Mouse (Mus musculus): ENCODE measurements around the gene Gsn. TPM values are rescaled to one million over a fixed set of nuclear protein-coding genes. Genes with fewer than 3 reads are reported as not detected.
A peak's percentile ranks its signal among the peaks of the same experiment; 100 is the strongest.

Gene Gsn
- polyA plus RNA-seq, 1 experiment = 2,994 TPM

DNA sequence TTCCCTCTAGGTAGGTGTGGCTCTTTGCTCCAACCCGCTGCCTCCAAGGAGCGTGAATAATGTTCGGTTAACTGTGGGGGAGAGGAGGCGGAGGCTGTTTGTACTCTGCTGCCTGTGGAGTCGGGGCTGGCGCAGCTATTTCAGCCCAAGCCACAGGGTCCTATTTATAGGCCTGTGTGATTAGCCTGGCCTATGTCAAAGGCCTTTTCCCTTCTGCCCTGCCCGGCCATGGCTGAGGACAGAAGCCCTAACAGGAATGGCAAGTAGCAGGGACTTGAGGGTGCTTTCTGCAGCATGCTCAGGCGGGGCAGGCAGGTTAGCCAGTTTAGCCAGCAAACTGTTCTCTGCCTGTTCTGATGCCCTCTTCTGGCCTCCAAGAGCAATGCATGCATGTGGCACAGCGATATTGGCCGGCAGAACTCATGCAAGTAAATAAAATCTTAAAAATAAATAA, 14.4 kb downstream of the Gsn start:
- no peak overlapping the region for H3K4me3 ChIP-seq (replicated peaks; ENCODE audit: extremely low read depth, low read depth, low read length)
- peak; percentile 66 for DNase-seq
- TF ChIP-seq CTCF (IDR thresholded peaks at IDR 0.05; ENCODE audit: insufficient read depth, low read length) (peak; percentile 95), POLR2A (IDR thresholded peaks at IDR 0.05; ENCODE audit: borderline replicate concordance, extremely low read depth, low read depth, low read length) (no peak)
- WGBS = 15% methylated on average over 10 of the region's 10 CpGs
- H3K4me1 ChIP-seq (ENCODE audit: control insufficient read depth, insufficient read depth, low read length) = peaks cover 30% of the 10 kb centered on the region

DNA sequence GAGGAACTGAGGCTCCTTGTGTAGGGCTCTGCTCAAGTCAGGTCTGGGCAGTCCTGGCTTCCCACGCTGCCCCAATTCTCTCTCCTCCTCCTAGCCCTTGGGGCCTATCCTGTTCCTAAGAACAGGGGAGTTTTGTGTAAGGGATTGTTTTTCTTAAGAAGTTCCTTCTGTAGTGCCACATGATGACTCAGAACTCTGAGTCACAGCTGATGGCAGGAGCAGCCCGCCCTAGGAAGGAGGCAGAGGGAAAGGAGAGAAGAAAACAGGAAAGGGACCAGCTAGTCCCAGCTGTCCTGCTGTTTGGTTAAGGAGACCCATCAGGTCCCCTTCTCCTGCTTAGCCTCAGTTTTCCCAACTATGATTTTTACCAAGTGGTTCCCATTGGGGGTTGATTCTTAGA, 15.6 kb downstream of the Gsn start:
- DNase-seq = no peak
- 22% methylated on average over 2 of the region's 2 CpGs for WGBS
- peaks cover 28% of the 10 kb centered on the region for H3K4me1 ChIP-seq (ENCODE audit: control insufficient read depth, insufficient read depth, low read length)

DNA sequence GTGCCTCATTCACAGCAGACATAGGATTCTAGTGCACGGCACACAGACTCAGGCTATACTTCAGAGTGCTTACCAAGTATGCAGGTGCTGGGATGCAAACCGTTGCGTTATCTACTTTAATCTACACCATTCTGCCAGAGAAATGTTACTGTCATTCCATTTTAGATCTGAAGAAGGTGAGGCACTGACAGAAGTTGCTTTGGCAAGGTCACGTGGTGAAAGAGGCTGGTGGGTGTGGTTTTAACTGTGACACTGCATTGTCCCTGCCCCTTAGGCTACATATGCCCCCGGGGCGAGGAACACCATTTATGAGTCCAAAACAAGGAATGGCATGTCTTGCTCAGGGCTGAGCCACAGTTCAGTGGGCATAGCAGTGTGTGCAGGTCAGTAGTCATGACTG, 16.7 kb downstream of the Gsn start:
- DNase-seq = no peak
- Histone ChIP-seq H3K4me3 (replicated peaks; ENCODE audit: extremely low read depth, low read depth, low read length) (no peak overlapping the region), H3K4me1 (ENCODE audit: control insufficient read depth, insufficient read depth, low read length) (peaks cover 27% of the 10 kb centered on the region)
- TF ChIP-seq CTCF (IDR thresholded peaks at IDR 0.05; ENCODE audit: insufficient read depth, low read length) (no peak), POLR2A (IDR thresholded peaks at IDR 0.05; ENCODE audit: borderline replicate concordance, extremely low read depth, low read depth, low read length) (no peak)
- WGBS = 73% methylated on average over 6 of the region's 6 CpGs

More for the DNA sequence above, 15.6 kb downstream of the Gsn start:
- TF ChIP-seq POLR2A (IDR thresholded peaks at IDR 0.05; ENCODE audit: borderline replicate concordance, extremely low read depth, low read depth, low read length) (peak; percentile 22; the same call in 1 of the 2 replicates), CTCF (IDR thresholded peaks at IDR 0.05; ENCODE audit: insufficient read depth, low read length) (no peak)
- H3K4me3 ChIP-seq (replicated peaks; ENCODE audit: extremely low read depth, low read depth, low read length) = no peak overlapping the region

- H3K4me3 ChIP-seq (replicated peaks; ENCODE audit: extremely low read depth, low read depth, low read length) = no peak overlapping the region
- WGBS = 34% methylated on average over 2 of the region's 2 CpGs
- peaks cover 27% of the 10 kb centered on the region for H3K4me1 ChIP-seq (ENCODE audit: control insufficient read depth, insufficient read depth, low read length)
- DNase-seq = no peak
- TF ChIP-seq POLR2A (IDR thresholded peaks at IDR 0.05; ENCODE audit: borderline replicate concordance, extremely low read depth, low read depth, low read length) = no peak
- no peak for TF ChIP-seq CTCF (IDR thresholded peaks at IDR 0.05; ENCODE audit: insufficient read depth, low read length)
Observed at GRCm38 (mm10) chr2:35273536-35273935, 17.4 kb downstream of the Gsn start.

GRCm38 (mm10) chr2:35277686-35278085, 21.5 kb downstream of the Gsn start:
- Histone ChIP-seq H3K4me1 (ENCODE audit: control insufficient read depth, insufficient read depth, low read length) (peaks cover 8% of the 10 kb centered on the region), H3K4me3 (replicated peaks; ENCODE audit: extremely low read depth, low read depth, low read length) (no peak overlapping the region)
- DNase-seq = no peak
- 58% methylated on average over 3 of the region's 3 CpGs for WGBS
- TF ChIP-seq POLR2A (IDR thresholded peaks at IDR 0.05; ENCODE audit: borderline replicate concordance, extremely low read depth, low read depth, low read length) (no peak), CTCF (IDR thresholded peaks at IDR 0.05; ENCODE audit: insufficient read depth, low read length) (no peak)

GRCm38 (mm10) chr2:35278371-35279210, 22.4 kb downstream of the Gsn start:
- TF ChIP-seq CTCF (IDR thresholded peaks at IDR 0.05; ENCODE audit: insufficient read depth, low read length) = no peak
- no peak for TF ChIP-seq POLR2A (IDR thresholded peaks at IDR 0.05; ENCODE audit: borderline replicate concordance, extremely low read depth, low read depth, low read length)
- no peak overlapping the region for H3K4me3 ChIP-seq (replicated peaks; ENCODE audit: extremely low read depth, low read depth, low read length)
- no peak for DNase-seq
- peaks cover 2% of the 10 kb centered on the region; the same call in 1 of the 2 replicates for H3K4me1 ChIP-seq (ENCODE audit: control insufficient read depth, insufficient read depth, low read length)
- WGBS = 68% methylated on average over 7 of the region's 7 CpGs

- WGBS = 65% methylated on average over 3 of the region's 3 CpGs
- no peak overlapping the region for H3K4me3 ChIP-seq (replicated peaks; ENCODE audit: extremely low read depth, low read depth, low read length)
- no peak for DNase-seq
- no peaks in the 10 kb centered on the region; the same call in 1 of the 2 replicates for H3K4me1 ChIP-seq (ENCODE audit: control insufficient read depth, insufficient read depth, low read length)
- TF ChIP-seq CTCF (IDR thresholded peaks at IDR 0.05; ENCODE audit: insufficient read depth, low read length) (no peak), POLR2A (IDR thresholded peaks at IDR 0.05; ENCODE audit: borderline replicate concordance, extremely low read depth, low read depth, low read length) (no peak)
Observed at GRCm38 (mm10) chr2:35280001-35280400, 23.8 kb downstream of the Gsn start.

- peak overlapping the region; percentile 68 for H3K4me3 ChIP-seq (replicated peaks; ENCODE audit: extremely low read depth, low read depth, low read length)
- 9% methylated on average over 32 of the region's 32 CpGs for WGBS
Observed at GRCm38 (mm10) chr2:35282214-35282613, 26.0 kb downstream of the Gsn start.

DNA sequence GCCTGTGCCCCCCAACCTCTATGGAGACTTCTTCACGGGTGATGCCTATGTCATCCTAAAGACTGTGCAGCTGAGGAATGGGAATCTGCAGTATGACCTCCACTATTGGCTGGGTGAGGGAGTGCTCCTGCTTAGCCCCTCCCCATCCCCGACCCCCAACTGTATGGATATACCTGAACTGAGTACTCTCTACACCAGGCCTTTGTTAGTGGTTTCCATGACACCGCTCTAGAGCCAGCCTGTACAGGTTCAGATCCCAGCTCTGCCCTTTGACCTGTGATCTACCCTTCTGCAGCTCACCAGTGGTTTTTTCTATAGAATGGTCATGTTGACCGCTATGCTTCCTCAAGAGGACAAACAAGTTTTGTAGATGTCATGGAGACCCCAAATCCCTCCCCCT, 27.8 kb downstream of the Gsn start:
- H3K4me3 ChIP-seq (replicated peaks; ENCODE audit: extremely low read depth, low read depth, low read length) = peak overlapping the region; percentile 6
- DNase-seq = no peak
- 82% methylated on average over 4 of the region's 4 CpGs for WGBS
- H3K4me1 ChIP-seq (ENCODE audit: control insufficient read depth, insufficient read depth, low read length) = peaks cover 8% of the 10 kb centered on the region
- TF ChIP-seq CTCF (IDR thresholded peaks at IDR 0.05; ENCODE audit: insufficient read depth, low read length) (no peak), POLR2A (IDR thresholded peaks at IDR 0.05; ENCODE audit: borderline replicate concordance, extremely low read depth, low read depth, low read length) (no peak)

More at GRCm38 (mm10) chr2:35282214-35282613, 26.0 kb downstream of the Gsn start:
- TF ChIP-seq CTCF (IDR thresholded peaks at IDR 0.05; ENCODE audit: insufficient read depth, low read length) (no peak), POLR2A (IDR thresholded peaks at IDR 0.05; ENCODE audit: borderline replicate concordance, extremely low read depth, low read depth, low read length) (peak; percentile 96; the same call in 1 of the 2 replicates)
- peak; percentile 52 for DNase-seq
- peaks cover 5% of the 10 kb centered on the region for H3K4me1 ChIP-seq (ENCODE audit: control insufficient read depth, insufficient read depth, low read length)

DNA sequence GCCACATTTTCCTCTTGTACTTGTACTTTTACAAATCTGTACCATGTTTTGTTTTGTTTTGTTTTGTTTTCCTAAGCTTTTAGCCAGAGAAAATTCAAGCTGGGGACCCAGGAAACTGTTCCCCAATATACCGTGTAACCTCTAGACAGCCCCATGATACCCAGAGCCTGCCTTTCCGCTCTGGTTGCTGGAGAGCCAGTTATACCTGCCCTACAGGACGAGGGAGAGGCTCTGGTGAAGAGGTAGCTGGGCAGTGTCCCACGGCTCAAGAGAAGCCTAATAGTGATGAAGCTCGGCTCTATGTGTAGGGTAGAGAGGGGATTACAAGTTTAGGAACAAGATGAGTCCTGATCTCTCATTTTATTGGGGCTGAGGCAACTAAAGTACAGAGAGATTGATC, 29.0 kb downstream of the Gsn start:
- no peak for TF ChIP-seq CTCF (IDR thresholded peaks at IDR 0.05; ENCODE audit: insufficient read depth, low read length)
- no peak for TF ChIP-seq POLR2A (IDR thresholded peaks at IDR 0.05; ENCODE audit: borderline replicate concordance, extremely low read depth, low read depth, low read length)
- WGBS = 69% methylated on average over 5 of the region's 5 CpGs

More for the DNA sequence above, 29.0 kb downstream of the Gsn start:
- Histone ChIP-seq H3K4me3 (replicated peaks; ENCODE audit: extremely low read depth, low read depth, low read length) (no peak overlapping the region), H3K4me1 (ENCODE audit: control insufficient read depth, insufficient read depth, low read length) (peaks cover 8% of the 10 kb centered on the region)
- DNase-seq = no peak
